Mouse (Mus musculus): ENCODE measurements around the gene Amigo2. TPM values are rescaled to one million over a fixed set of nuclear protein-coding genes. Genes with fewer than 3 reads are reported as not detected.

The Amigo2 gene
- total RNA-seq (2021), result 1 to 10 TPM; 5.3 to 6.6 TPM

DNA sequence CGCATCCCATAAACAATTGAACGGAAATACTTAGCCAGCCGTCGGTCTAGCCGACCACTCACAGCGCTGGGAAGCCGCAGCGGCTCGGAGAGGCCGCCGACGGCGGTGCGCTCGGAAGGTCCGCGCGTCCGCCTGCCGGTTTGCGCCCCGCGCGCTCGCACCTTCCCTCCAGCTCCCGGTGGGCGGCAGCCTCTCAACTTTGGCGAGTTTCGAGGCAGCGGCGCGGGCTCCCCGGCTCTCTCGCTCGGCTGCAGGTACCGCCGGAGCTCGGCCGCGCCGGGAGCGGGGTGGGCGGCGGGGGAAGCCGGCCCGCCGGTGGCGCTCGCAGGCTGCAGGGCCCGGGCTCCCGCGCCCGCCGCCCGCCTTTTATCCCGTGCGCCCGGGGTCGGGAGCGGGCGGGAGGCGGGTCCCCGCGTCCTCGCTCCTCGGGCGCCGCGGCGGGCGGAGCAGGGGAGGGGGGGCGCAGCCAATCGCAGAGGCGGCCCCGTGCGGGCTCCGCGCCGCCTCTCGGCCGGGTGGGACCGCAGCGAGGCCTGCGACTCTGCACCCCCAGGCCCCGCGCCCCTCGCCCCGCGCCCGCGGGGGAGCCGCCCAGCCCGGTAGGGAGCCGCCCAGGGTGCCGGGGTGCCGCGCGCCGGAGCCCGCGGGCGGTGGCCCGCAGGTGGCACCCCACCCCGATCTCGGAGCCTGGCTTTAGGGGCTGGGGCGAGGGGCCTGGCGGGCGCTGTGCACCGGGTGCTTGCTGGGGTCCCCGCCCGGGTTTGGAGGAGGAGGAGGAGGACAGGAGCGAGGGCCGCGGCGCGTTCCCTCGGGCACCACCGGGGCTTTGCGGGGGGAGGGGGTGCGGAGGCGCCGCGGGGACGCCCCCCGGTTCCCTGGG lies at the start of gene Amigo2, which contains the start of gene Pced1b:
TSS of gene Amigo2 (minus strand) at position 377 of the 880 bp plus-strand sequence.
TSS of gene Pced1b (plus strand) at position 197 of the 880 bp plus-strand sequence.
- peak; percentile 32 to 54 for DNase-seq (ENCODE audit: low spot score in 2 of 2)
- intact Hi-C loops (cut with DNase I), result loop anchor here (5.0 kb wide), 2 partner anchors 65 to 415 kb away; no protein-coding TSS in a partner anchor

DNA sequence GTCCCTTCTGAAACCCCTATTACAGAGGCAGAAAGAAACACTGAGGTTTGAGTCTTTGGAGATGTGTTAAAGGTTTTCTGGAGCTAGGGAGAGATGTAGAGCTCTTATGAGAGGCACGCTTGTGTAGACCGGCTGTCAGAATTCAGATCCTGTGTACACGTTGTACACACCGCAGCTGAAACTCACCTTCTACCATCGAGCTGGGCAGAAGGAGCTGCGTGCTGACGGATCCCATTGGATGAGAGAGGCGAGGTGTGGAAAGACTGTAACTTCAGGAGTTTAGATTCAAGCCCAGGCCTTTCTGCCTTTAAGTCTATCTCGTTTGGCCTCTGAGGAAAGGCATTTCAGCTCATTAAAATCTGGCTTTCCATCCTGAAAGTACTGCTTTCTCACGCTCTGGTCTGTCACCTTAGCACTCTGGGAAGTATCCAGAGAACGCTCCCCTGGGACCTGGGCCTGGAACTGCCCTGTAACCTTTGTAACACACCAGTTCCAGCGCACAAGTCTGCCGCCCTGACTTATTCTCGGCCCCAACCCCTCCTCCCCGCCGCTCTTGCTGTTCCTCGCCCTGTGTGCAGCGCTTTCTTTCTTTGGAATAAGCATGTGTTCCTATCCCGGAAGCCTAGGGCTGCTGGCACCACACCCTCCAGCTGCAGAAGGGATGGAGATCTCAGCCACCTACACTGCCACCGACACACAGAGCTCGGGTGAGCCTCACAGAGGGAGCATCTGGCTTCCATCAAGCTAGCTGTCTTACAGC lies 44.4 kb upstream of the Amigo2 start:
- DNase-seq (ENCODE audit: low spot score in 2 of 2), result peak in 1 of 2 experiments; percentile 82
- intact Hi-C loops (cut with DNase I), result no loop called here

DNA sequence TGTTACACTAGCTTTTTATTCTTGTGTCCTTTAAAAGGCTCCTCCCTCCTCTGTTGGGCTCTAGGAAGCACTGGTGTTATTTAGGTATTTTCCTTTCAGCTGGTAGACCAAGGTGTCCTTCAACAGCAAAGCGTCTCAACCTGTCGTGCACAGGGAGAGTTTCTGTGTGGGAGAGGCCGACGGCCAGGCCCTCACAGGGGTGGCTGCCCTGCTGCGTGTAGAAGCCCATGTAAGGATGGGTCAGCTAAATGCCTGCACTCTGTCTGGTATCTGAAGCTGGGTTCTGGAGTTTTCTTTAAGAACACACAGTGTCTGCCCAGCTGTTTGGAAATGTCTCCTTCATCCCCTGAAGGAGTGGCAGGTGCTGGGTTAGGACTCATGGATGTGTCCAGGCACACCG lies 43.3 kb upstream of the Amigo2 start:
- intact Hi-C loops (cut with DNase I), result no loop called here
- DNase-seq (ENCODE audit: low spot score in 2 of 2), result no peak

DNA sequence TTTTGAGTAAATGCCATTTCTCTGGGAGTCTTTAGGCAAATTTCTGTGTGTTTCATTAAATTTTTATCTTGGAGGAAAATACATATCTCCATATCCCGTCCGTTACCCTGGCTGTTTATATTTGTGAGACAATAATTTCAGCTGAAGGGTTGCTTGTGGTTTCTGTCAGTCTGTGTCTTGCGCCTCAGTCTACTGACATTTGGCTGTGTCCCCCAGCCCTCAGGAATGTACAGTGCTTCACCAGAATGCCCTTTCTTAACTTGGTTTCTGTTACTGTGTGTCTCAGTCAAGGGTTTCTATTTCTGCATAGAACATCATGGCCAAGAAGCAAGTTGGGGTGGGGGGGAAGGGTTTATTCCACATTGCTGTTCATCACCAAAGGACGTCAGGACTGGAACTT lies 42.1 kb upstream of the Amigo2 start:
- DNase-seq (ENCODE audit: low spot score in 2 of 2), result no peak
- intact Hi-C loops (cut with DNase I), result no loop called here

DNA sequence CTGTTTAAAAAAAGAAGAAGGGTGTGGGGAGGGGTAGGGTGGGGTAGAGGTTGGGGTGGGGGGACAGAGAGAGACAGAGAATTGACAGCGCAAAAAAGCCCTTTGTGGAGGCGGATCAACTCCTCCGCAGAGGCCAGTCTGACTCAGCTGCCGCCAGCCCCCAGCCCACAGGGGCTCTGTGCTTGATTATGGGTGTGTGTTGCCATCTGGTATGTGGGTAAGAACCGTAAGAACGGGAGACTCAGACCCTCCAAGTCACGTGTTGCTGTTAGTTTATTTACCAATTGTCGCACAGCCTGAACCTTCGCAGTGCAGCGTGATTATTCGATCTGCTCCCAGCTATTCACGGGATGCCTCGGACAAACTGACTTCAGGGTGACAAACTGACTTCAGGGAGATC lies 41.6 kb upstream of the Amigo2 start:
- intact Hi-C loops (cut with DNase I), result no loop called here
- peak in 1 of 2 experiments; percentile 38 for DNase-seq (ENCODE audit: low spot score in 2 of 2)

DNA sequence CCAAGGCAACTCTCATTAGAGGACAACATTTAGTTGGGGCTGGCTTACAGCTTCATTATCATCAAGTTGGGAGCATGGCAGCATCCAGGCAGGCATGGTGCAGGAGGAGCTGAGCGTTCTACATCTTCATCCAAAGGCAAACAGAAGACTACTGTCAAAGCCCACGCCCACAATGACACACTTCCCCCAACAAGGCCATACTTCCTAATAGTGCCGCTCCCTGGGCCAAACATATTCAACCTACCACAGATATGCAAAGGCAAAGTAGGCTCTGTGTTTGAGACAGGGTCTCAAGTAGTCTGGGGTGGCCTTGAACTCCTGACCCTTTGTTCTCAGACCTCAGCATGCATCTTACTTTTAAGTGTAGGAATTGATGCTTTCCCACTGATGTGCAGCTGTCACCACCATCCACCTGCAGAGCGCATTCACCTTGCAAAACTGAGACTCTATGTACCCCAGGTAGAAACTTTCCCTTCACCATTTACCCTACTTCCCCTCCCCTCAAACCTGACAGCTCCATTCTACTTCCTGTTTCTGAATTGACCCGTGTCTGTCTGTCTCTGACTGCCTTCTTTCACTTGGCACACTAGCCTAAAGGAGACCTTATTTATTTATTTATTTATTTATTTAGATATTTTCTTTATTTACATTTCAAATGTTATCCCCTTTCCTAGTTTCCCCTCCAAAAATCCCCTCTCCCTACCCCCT lies 40.5 kb upstream of the Amigo2 start:
- intact Hi-C loops (cut with DNase I), result no loop called here
- DNase-seq (ENCODE audit: low spot score in 2 of 2), result no peak

DNA sequence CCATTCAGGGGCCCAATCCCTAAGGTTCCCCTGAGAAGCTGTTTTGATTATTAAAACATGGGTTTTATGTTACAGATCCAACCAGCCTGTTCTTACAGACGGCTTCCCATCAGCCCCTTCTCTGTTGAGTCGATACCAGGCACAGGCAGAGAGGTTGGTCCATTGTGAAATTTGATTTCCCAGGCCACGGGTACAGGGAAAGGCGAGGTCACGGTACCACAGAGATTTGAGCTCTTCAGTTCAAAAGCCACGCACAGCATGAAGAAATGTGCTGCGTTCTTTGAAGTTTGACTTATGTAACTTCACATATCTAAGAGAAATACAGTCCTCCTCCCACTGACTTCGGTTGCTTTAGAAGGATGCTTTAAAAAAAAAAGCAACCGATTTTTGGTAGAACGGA lies 39.6 kb upstream of the Amigo2 start:
- peak in 1 of 2 experiments; percentile 4 for DNase-seq (ENCODE audit: low spot score in 2 of 2)
- intact Hi-C loops (cut with DNase I), result no loop called here

DNA sequence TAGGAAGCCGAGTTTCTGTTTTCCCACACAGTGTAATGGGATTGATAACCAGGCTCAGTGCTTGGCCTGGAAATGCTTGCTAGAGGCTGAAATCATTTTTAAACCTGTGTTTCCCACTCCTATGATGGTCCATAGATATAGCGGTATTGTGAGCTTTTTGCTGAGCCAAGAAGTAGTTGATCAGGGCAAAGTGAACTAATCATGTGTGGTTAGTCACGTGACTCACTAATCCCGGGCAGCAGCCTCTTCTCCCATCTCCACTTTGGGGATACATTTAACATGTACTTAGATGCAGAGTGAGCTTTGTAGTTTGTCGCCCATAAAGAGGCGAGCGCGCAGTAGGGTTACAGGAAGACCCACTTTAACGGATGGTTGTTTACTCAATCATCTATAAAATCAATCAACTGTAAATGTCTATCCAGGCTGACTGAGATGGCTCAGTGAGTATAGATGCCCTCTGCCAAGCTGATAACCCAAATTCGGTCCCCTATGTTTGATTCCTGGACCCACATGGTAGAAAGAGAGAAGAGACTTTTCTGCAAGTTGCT lies 38.7 kb upstream of the Amigo2 start:
- no peak for DNase-seq (ENCODE audit: low spot score in 2 of 2)
- intact Hi-C loops (cut with DNase I), result no loop called here

DNA sequence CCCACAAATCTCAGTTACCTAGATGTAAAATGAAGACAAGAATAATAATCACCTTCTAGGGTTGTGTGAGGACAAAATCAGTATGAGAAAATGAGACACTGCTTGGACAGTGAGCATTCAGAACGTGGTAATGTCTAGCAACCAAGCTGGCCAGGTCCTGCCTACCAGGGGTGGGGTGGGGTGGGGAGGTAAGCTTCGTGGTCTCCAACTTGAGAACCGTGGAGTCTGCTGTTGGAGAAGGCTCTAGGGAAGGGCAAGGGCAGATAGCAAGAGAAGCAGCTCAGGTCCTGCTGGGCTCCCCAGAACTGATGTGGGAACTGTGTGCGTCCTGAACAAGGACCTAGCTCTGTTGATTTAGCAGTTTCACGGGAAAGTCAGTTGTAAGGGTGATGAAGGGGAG lies 37.1 kb upstream of the Amigo2 start:
- intact Hi-C loops (cut with DNase I), result no loop called here
- no peak for DNase-seq (ENCODE audit: low spot score in 2 of 2)

DNA sequence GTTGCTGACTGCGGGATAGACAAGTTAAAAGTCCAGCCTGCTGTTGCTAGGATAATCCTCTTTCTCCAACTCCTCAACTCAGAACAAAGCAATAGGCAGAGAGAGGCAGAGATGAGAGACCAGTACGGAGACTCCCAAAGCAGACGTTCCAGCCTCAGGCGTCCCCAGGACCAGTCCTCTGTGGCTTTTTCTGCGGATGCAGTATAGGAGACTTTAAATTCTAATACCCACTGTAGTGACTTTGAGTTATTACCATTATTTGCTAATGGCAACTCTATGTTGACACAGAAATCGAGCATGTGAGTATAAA lies 35.4 kb upstream of the Amigo2 start:
- no peak for DNase-seq (ENCODE audit: low spot score in 2 of 2)
- intact Hi-C loops (cut with DNase I), result no loop called here

DNA sequence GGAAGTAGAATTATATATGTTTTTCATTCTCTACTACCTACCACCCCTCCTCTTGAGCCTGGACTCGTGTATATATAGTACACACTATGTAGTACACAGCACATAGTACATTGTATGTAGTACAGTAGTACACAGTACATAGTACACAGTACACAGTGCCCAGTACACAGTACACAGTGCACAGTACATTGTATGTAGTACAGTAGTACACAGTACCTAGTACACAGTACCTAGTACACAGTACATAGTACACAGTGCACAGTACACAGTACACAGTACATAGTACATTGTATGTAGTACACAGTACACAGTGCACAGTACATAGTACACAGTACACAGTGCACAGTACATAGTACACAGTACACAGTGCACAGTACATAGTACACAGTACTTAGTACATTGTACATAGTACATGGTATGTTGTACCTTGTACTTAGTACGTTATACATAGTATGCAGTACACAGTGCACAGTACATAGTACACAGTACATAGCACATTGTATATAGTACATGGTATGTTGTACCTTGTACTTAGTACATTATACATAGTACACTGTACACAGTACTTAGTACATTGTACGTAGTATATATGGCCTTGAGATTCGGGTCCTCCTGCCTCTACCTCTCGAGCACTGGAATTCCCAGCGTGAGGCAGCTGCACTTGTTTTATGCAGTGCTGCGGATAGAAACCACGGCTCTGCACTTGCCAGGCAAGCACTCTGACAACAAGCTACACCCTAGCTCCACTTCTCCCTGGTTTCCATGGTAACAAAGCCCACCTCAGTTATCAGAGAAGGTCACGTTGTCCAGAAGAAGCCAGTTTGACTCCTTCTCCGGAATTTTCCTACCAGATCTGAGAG lies 34.9 kb upstream of the Amigo2 start:
- intact Hi-C loops (cut with DNase I), result no loop called here
- DNase-seq (ENCODE audit: low spot score in 2 of 2), result no peak

DNA sequence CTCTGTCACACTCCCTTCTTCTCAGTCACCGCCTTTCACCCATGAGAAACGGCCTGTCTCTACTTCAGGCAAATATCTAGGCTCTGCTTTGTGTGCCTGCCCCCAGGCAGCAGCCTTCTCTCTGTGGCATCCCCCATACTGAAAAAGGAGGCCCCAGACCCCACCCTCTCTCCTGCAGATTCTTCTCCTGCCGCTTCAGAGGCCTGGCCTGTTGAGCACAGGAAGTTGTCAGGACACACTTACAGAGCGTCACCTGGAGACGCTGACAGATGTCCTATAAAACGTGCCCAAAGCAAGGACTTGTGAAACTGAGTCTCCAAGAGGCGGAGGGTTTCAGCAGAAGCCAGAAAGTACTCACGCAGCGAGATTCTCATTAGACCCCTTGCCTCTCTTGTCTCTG lies 33.7 kb upstream of the Amigo2 start:
- intact Hi-C loops (cut with DNase I), result no loop called here
- DNase-seq (ENCODE audit: low spot score in 2 of 2), result no peak

DNA sequence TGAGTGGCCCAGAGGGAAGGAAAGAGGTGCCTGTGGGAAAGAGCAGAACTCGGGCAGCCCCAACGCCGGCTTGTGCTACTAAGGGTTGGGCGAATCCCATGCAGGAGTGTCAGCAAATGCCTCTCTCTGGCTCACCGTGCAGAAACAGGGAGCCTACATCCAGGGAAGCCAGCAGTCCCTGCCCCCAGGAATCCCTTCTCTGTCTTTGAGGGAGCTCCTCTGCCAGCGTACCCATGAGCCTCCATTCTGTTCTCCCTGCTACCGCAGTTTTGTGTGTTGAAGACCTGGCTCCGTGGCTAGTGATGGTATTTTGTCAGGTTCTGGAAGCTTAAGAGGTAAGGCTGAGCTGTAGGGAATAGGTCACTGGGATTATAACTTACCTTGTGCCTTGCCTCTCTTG lies 33.0 kb upstream of the Amigo2 start:
- DNase-seq (ENCODE audit: low spot score in 2 of 2), result no peak
- intact Hi-C loops (cut with DNase I), result no loop called here

DNA sequence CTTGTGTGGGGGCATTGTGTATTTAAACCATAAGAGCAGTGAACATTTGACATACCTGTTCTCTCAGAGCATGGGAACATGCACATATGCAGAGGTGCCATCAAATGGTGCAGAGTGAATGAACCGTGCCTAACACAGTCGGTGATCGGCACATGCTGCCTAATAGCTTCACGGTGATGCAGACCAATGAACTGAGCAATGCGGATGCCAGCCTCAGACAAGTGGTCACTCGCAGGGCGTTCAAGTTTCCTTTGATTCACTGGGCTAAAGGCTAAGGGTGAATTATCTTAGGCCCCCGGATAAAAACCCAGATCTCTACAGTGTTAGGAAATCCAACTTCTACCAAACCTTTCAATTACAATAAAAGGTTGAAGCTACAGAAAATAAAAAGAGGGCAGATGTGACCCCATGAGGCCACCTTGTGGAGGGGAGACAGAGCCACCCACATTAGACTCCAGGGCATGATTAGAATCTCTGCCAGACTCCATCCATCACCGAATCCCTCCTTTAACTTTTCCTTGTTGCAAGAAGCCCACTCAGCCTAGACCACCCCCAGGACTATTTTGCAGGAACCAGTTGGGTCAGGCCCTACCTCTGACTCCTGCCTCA lies 31.4 kb upstream of the Amigo2 start:
- no peak for DNase-seq (ENCODE audit: low spot score in 2 of 2)
- intact Hi-C loops (cut with DNase I), result no loop called here

DNA sequence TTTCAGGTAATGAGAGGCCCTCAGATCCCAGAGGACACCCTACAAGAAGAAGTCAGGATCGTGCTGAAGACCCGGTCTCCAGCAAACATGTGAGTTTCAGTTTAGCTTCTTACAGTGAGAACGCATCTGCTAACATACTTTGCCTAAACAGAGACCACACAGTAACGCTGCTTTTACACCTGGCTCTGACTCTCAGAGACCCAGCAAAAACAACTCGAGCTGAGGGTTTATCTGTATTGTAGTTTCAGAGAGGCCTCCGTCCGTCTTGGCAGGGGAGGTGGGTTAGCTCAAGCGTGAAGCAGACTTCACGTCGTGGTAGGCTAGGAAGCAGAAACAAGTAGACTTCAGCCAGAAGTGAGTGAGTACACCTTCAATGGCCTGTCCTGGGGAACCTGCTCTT lies 30.2 kb upstream of the Amigo2 start:
- intact Hi-C loops (cut with DNase I), result no loop called here
- DNase-seq (ENCODE audit: low spot score in 2 of 2), result no peak

DNA sequence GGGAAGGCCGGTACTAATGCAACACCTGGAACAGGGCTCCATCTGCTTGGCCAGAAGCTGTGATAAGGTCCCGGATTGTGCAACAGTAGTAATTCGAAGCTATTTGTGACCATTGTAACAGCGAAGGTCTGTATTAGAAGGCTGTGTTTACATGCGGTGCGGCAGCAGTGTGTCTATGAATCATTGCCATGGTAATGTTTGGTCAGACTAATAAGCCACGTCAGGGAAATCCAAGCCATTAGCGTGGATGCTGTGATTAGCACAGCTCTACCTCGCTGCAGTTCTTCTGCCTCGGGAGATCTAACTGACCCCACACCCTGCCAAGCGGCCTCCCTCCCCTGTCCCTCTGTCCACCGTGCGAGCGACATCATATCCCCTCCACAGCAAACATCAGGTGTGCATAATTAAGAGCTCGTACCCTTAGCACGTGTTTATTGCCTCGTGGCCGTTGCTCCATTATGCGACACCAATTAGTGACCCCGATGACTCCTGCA lies 29.6 kb upstream of the Amigo2 start:
- intact Hi-C loops (cut with DNase I), result no loop called here
- DNase-seq (ENCODE audit: low spot score in 2 of 2), result no peak

DNA sequence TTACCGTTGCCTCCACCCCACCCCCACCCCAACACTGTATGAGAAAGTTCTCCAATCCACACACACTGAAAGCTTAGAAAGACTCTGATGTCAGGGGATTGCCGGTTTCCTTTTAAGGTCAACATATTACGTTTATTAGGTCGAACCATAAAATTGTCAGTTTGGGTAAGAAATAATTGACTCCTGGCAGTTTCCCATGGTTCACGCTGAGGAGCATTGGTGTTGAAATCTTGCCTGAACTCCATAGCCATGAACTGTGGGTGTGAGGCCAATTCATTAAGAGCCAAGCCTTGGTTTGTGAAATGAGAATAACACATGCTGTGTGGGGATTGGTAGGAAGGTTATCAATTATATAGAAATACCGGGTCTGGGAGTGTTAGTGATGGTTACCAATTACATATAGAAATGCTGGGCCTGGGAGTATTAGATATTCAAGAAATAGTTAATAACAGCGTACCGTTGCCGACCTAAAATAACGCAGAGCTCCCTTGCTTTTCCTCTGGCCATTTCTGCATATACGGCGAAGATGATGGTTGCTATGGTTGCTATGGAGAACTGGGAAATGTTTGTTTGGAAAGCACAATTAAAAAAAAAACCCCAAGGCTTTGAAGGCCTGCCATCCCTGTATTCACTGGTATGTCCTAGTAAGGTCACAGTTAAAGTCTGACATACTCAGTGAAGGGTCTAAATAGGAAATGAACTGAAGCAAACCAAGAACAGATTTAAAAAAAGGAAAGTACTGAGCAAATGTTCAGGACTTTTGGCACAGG lies 28.7 kb upstream of the Amigo2 start:
- intact Hi-C loops (cut with DNase I), result no loop called here
- DNase-seq (ENCODE audit: low spot score in 2 of 2), result no peak

DNA sequence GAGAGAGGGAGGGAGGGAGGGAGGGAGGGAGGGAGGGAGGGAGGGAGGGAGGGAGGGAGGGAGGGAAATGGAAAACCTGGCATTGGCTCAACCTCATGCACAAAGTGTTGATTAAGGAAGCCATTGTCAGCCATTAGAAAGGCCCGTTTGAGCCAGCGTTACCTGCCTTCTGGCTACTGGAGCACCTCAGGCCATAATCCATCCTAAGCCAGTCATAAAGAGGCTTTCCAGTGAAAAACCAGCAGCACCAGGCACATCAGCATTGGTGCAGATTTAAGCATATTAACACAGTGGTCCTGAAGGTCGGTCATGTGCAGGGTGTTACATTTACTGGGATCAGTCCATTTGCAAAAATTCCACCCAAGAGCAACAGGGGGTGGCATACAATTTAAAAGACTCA lies 25.7 kb upstream of the Amigo2 start:
- intact Hi-C loops (cut with DNase I), result no loop called here
- DNase-seq (ENCODE audit: low spot score in 2 of 2), result no peak

All from left cerebral cortex, postnatal 25 days (tissue).